Mouse (Mus musculus) kidney, postnatal 4 days (tissue): ENCODE data around the gene Macrod1.

Experiments
- DNase-seq, 2 experiments: peaks; one replicate each; pipeline ENCODE4 v3.0.0; 2021; ENCODE audit warnings: mixed read lengths in 2 of 2

The Macrod1 gene

DNA sequence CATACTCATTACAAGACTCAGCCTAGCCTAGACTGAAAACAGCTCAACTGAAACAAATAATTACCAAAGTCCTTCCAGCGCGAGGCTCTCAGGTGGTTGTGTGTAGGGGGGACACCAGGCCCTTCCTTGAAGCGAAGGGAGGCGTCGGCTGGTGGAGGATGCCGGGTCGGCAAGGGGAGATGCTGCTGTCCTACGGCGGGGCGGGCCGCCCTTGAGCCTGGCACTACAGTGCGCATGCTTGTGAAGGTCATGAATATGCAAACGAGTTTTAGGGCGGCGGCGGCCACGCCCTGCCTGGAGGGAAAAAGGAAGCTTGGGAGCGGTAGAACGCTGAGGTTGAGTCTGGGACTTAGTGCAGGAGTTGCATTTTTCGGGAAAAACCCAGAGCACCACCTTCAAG, 87.2 kb downstream of the Macrod1 start:
- DNase-seq: peak; percentile 82 to 89

- no peak for DNase-seq
Observed at GRCm38 (mm10) chr19:7144458-7144857, 87.8 kb downstream of the Macrod1 start.

- DNase-seq: no peak
Observed at GRCm38 (mm10) chr19:7146376-7146775, 89.8 kb downstream of the Macrod1 start.

DNA sequence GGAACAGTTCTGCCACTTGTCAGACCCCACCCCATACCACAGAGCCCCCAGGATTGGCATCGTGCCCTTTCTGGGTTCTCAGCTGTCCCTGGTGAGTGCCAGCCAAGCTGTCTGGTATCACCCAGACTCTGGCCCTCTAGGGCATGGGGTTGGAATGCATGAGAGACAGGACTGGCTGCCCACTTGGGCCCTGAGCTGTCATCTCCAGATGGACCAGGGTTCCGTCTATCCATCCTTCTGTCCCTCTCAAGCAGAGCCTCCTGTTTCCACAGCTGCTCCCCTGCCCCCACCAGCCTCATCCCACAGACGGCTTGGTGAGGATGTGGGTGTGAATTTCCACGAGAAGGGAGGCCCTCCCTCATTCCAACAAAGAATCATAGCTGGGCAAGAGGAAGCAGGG, 91.5 kb downstream of the Macrod1 start:
- no peak for DNase-seq

- DNase-seq: no peak
Observed at GRCm38 (mm10) chr19:7148541-7149085, 92.0 kb downstream of the Macrod1 start.

DNA sequence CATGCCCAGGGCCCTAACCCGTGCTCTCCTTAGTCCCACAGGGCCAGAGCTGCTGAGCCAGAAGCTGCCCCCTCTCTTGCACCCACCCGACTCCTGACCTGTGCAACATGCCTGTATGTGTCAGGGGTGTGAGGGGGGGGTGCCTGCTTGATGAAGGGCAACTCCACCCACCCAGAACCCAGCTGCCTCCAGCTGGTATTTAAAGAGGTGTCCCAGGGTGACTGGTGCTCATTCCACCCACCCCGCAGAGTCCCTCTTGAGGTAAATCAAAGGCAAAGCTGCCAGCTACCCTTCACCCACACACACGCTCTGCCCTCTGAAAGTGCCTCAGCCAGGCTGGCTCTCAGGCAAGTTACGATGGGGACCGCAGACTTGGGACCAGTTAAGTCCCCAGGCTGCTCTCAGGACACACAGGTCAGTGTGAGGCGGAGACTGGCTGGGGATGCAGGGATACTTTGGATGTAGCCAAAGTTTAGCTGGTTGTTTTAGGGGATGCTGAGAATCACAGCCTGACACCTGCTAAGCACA, 92.6 kb downstream of the Macrod1 start:
- DNase-seq: peak in 1 of 2 experiments; percentile 59

- no peak for DNase-seq
Observed at GRCm38 (mm10) chr19:7151300-7151926, 94.8 kb downstream of the Macrod1 start.

- no peak for DNase-seq
Observed at GRCm38 (mm10) chr19:7151927-7152653, 95.5 kb downstream of the Macrod1 start.

DNA sequence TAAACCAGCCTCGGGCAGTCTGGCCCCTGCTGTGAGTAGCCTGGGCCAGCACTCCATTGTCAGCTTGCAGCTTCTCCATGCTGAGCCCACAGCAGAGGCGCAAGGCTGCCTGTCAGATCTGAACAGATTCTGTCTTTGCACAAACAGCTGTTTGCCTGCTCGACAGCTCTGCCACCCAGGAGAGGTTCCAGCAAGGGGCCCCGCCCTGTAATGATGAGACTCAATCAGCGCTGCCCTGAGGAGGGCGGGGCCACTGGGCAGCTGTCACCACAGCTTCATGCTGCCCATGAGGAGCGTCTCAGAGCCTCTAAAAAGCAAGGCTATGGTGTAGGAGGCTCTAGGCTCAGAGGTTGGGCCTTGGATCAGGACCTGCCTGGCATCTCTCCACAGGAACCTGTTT, 96.6 kb downstream of the Macrod1 start:
- peak in 1 of 2 experiments; percentile 64 for DNase-seq

DNA sequence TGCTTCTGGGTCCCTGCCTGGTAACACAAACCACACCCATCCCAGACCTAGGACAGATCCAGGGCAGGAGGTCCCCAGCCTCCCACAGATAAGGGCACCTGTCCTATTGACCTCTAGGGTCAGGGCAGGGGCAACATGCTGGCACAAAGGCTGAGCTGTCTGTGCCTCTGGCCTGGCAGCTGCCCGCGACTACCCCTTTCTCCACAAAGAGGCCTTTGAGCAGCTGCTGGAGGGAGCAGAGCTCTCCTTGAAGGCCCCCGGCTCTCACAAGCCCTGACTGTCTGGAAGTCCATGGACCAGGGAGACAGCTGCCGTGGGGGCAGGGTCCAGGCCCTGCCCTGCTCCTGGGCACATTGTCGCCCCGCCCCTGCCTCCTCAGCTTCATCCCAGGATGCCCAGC, 98.6 kb downstream of the Macrod1 start:
- peak in 1 of 2 experiments; percentile 58 for DNase-seq

- peak; percentile 52 to 66 for DNase-seq
Observed at GRCm38 (mm10) chr19:7157734-7158133, 101.1 kb downstream of the Macrod1 start.

DNA sequence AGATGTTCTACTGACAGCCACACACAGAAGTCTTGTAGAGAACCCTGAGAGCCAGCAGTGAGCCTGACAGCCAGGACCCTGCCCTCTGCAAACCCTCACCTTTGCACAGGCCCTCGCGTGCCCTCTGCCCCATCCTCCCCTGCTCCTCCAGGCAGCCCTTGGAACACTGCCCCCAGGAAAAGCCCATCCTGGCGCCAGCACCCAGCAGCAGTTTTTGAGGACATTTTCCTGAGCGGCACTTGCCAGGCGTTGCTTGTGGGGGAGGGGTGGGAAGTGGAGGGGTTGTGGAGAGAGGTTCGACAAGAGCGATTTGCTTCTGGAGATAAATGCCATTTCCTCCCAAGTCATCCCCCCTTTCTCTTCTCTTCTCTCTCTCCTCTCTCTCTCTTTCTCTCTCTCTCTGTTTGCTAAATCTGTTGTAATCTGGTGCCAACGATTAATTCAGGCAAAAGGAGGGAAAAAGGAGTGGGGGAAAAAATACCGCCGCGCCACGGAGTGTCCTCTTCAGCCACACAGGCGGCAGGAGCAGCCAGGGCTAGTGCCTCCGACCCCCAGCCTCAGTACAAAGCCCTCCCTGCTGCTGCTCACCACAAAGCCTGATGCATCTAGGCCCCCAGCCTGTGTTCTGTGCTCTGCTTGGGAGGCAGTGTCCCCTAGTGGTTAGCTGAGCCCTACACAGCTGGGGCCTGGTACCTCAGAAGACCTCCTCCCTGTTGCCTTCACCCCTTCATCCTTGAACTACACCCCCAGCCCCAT, 103.7 kb downstream of the Macrod1 start:
- peak; percentile 62 to 74 for DNase-seq

GRCm38 (mm10) chr19:7161064-7161463, 104.5 kb downstream of the Macrod1 start:
- DNase-seq: no peak

DNA sequence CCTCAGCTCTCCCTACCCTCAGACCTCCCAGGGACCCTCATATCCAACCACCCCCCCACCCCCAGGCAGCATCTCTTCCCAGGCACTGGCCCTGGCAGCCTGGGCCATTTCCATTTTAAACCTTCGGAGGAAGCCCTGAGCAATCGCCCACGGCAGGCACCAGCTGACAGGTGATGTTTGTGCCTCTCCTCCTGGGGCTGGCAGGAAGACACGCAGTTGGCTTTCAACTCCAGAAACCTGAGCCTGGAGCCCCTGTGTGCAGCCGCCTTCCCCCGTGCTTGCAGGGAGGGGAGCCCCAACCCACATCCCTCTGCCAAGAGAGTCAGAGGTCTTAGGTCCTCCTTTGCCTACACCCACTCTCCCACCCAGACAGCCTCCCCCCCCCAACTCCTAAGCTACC, 107.6 kb downstream of the Macrod1 start:
- DNase-seq: no peak

GRCm38 (mm10) chr19:7164820-7165323, 108.3 kb downstream of the Macrod1 start:
- no peak for DNase-seq

DNA sequence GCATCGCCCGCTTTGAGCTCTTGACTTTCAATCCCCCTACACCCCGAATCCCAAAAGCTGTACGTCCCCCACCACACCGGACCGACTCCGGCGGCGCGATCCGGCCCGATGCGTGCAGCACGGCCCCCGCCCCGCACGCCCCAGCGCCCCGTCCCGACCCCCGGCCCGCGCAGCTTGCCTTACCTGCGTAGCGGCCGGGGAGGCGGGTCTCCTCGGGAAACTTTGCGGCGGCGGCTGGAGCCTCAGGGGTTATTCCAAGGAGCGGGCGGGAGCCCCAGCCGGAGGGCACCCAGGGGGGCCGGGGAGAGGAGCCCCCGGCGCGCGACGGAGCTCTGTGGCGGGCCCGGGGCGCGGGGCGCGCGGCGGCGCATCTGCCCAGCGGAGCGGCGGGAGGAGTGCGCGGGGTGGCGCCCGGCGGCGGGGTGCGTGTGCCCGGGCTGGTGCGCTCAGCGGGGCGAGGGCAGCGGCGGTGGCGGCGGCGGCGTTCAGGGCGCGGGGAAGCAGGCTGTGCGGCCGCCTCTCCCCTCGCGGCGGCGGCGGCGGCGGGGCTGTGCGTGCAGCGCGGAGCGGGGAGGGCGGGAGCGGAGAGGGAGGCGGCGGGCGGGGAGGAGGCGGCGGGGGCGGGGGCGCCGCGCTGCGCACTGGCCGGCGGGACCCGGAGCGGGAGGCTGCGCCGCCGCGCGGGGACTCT, 109.0 kb downstream of the Macrod1 start:
- peak in 1 of 2 experiments; percentile 49 for DNase-seq

- DNase-seq: no peak
Observed at GRCm38 (mm10) chr19:7166200-7166711, 109.6 kb downstream of the Macrod1 start.

DNA sequence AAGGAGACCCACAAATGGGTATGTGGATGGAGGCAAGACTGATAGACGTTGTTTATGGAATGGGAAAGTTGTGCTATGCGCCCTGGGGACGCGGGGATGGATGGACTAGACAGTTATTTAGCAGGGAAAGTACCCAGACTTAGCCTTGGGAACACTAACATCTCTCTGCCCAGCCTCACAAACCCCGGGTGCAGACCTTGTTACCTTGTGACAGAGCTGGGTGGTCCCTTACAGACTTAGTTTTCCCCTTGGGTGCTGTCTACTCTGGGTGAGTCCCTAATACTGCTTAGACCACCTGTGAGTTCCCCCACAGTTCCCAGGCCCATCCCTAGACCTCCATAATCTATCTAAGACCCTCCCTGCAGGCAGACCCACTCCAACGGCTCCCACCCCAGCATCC, 110.2 kb downstream of the Macrod1 start:
- DNase-seq: no peak

GRCm38 (mm10) chr19:7168423-7168822, 111.8 kb downstream of the Macrod1 start:
- no peak for DNase-seq

GRCm38 (mm10) chr19:7170916-7171315, 114.3 kb downstream of the Macrod1 start:
- DNase-seq: no peak

GRCm38 (mm10) chr19:7171447-7171846, 114.8 kb downstream of the Macrod1 start:
- DNase-seq: no peak
